Mouse (Mus musculus) stomach, postnatal 0 days (tissue): Measurements from ENCODE around the gene Cd28.

Experiments used
- CTCF ChIP-seq: IDR thresholded peaks from 2 replicates; pipeline ENCODE4 v1.5.1; 2016; ENCODE audit warnings: antibody characterized with exemption, low read depth, mild to moderate bottlenecking, moderate library complexity
- EP300 ChIP-seq: optimal IDR thresholded peaks from 2 replicates; pipeline ENCODE3; 2016; ENCODE audit warnings: antibody characterized with exemption

DNA sequence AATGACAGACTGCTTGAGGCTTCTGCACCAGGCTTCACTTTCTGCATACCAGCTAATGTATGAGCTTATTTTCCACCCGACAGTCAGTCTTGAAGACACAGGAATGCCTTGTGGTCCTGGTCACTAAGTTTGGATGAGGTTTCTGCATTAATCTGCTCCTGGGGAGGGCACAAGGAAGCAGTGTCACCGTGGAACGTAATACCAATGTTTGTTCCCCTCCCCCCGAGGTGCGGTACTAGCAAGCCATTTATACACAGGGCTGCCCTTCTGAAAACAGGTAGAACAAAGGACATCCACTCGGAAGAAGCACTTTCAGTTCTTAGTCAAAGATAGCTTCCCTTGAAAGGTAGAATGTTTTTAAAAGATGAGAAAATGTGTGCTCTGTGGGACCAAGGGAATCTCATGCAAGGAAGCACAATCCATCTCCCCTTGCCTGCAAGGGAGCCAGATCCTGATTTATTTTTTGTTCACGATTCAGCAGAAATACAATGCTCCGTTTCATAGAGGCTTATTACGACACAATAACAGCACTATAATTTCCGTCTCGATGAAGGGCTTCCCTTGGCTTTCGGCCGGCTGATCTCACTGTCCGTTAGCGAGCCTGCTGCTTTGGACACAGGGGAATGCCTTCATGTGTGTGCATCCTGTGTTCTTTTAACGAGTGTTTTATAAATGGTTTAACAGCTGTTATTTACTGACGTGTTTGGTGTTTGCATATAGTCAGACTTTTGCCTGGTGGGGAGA, 48.6 kb upstream of the Cd28 start:
- TF ChIP-seq CTCF = no peak
- TF ChIP-seq EP300 = no peak
